Mouse (Mus musculus) liver, adult (tissue): ENCODE measurements around the gene Gm13199.

Source experiments
- GATA4 ChIP-seq: IDR thresholded peaks from 2 replicates; pipeline ENCODE4 v1.6.1; 2014; ENCODE audit warnings: mild to moderate bottlenecking, low read length; ENCODE audit not compliant: insufficient replicate concordance

Gene Gm13199

DNA sequence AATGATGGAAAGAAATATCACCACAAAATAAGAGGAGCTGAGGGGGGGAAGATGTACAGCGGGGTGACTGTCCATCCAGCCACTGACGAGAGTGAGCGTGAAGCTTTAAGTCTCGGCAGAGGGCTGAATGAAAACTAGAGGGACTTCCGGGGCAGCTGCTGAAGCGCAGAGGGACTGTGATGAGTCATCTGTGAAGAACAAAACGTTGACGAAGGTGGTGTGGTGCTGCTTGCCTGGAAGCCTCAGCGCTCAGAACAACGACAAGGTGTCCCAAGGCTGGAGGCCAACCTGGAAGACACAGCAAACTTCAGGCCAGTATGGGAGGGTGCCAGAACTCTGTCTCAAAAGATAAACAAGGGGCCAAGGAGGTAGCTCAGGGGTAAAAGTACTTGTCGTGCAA, 21.9 kb downstream of the Gm13199 start:
- no peak for TF ChIP-seq GATA4

DNA sequence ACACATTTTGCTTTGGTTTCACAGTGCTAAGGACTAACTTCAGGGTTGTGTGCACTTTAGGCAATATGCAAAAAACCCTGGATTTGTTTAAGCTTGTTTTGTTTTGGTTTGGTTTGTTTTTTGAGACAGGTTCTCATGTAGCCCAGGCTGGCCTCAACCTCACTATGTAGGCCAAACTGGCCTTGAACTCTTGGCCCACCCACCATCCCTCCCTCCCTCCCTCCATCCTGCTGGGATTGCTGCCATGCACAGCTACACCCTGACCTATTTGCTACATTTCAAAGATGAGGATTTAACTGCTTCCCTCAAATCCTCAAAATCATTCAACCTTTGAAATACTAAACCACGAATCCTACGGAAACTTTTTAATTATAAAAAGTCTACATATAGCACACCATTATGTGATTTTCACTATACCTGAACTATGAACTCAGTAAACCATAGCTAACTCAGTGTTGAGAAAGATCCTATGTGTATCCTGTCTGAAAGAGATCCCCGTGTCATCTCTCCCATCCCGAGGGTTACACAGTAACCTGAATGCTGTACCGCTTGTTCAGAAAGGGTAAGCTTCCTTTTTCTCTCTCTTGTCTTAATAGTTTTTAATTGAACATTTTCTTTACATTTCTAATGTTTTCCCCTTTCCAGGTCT, 37.3 kb downstream of the Gm13199 start:
- no peak for TF ChIP-seq GATA4

DNA sequence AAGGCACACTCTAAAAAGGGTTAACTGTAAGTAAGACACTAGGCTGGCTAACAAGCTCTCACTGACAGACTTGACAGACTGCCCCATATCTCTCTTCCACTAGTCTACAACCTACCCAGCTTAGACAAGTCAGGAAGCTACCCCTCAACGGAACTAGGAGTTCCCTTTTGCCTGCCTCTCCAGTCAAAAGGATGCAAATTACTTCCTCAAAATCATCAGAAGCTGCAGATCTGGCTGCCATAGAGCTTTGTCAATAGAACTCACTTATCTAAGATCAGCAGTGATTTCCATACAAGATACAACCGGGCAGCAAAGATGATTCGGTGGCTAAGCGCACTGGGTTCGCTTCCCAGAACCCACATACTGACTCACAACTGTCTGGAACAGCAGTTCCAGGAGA, 38.0 kb downstream of the Gm13199 start:
- TF ChIP-seq GATA4 = no peak

DNA sequence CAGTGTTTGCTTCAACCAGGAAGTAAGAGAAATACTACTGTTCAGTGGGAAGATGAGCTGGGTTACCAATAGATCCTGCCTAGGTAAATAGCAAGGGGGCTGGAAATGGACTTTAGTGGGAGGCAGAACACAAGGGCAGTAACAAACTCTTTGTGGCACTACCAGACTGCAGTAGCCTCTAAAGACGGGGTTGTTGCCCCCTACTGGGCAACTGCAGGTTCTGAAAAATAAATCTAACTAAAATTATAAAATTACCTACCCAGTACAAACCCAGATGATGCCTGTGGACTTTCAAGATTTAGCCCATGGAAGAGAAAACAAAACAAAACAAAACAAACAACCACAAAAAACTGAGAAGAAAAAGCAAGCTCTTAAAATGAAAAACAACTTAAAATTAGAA, 38.5 kb downstream of the Gm13199 start:
- no peak for TF ChIP-seq GATA4

DNA sequence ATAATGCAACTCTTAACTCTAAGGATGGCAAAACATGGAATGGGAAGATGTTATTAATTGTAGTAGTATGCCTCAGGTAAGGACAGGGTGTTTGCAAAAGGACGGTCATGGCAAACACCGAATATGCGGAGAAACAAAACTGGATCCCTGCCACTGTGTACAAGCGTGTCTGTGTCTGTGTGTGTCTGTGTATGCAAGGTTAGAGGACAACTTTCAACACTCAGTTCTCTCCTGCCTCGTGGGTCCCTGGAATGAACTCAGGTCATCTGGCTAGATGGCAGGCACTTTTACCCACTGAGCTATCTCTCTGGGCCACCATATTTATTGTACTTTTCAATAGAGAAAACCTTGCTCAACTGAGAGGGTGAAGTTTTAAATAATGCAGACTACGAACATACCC, 40.3 kb downstream of the Gm13199 start:
- peak; percentile 20; the same call in 1 of the 2 replicates for TF ChIP-seq GATA4

DNA sequence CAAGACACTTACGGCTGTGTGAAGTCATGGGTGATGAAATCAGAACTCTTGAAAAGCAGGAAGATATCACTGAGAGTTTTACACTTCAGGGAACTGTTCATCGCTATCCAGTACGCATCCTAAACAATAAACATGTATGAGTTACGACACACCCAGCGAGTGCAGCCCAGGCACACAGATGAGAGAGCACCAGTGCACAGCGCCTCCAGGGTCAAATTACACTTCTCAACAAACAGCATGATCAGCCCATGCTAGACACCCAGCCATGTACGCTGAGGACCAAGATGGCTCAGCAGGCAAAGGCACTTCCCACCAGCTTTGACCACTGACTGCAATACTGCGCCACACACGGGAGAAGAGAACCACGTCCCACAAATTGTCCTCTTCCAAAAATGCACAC, 41.5 kb downstream of the Gm13199 start:
- no peak for TF ChIP-seq GATA4
